Mouse (Mus musculus): ENCODE measurements at regions not wholly inside any gene's neighbourhood (a gene's known extent, or its start where the extent isn't known, plus 50 kb on each side); places are given as distances from the start of the nearest gene placed in this dataset.

- H3K4me1 ChIP-seq, result peaks cover 24% of the 10 kb centered on the region
- DNase-seq (ENCODE audit: low spot score), result no peak
- no peak overlapping the region for H3K4me3 ChIP-seq
- no peaks in the 10 kb centered on the region for H3K9me3 ChIP-seq (replicated peaks)
- H3K27ac ChIP-seq, result no peak overlapping the region
- 52% methylated on average over 3 of the region's 3 CpGs for WGBS
- no peaks in the 10 kb centered on the region for H3K36me3 ChIP-seq
- H3K27me3 ChIP-seq (ENCODE audit: low read depth, poor library complexity, severe bottlenecking), result 0 out of 2 replicates have a peak, but pooled peaks cover 3% of the 10 kb centered on the region
These were observed 81.4 kb downstream of the Lhx2 start for GRCm38 (mm10) chr2:38420498-38420897.

- Histone ChIP-seq H3K4me3 (no peak overlapping the region), H3K36me3 (no peaks in the 10 kb centered on the region), H3K4me1 (peaks cover 24% of the 10 kb centered on the region), H3K27ac (no peak overlapping the region), H3K27me3 (ENCODE audit: low read depth, poor library complexity, severe bottlenecking) (0 out of 2 replicates have a peak, but pooled peaks cover 3% of the 10 kb centered on the region), H3K9me3 (replicated peaks) (no peaks in the 10 kb centered on the region)
- WGBS, result 91% methylated on average over 3 of the region's 3 CpGs
- no peak for DNase-seq (ENCODE audit: low spot score)
These were observed 83.3 kb downstream of the Lhx2 start for GRCm38 (mm10) chr2:38422406-38422805.

- 0 out of 2 replicates have a peak, but pooled peaks cover 3% of the 10 kb centered on the region for H3K27me3 ChIP-seq (ENCODE audit: low read depth, poor library complexity, severe bottlenecking)
- no peaks in the 10 kb centered on the region for H3K9me3 ChIP-seq (replicated peaks)
- peak overlapping the region; percentile 81 for H3K27ac ChIP-seq
- 40% methylated on average over 7 of the region's 7 CpGs for WGBS
- H3K4me3 ChIP-seq, result peak overlapping the region; percentile 36; the same call in 1 of the 2 replicates
- peak; percentile 35 for DNase-seq (ENCODE audit: low spot score)
- H3K36me3 ChIP-seq, result no peaks in the 10 kb centered on the region
- peaks cover 24% of the 10 kb centered on the region for H3K4me1 ChIP-seq
These were observed 84.8 kb downstream of the Lhx2 start for GRCm38 (mm10) chr2:38423886-38424277.

- Histone ChIP-seq H3K9me3 (replicated peaks) (no peaks in the 10 kb centered on the region), H3K27me3 (ENCODE audit: low read depth, poor library complexity, severe bottlenecking) (0 out of 2 replicates have a peak, but pooled peaks cover 3% of the 10 kb centered on the region), H3K36me3 (no peaks in the 10 kb centered on the region), H3K27ac (peak overlapping the region; percentile 81), H3K4me1 (peaks cover 24% of the 10 kb centered on the region), H3K4me3 (peak overlapping the region; percentile 36)
- peak; percentile 69 for DNase-seq (ENCODE audit: low spot score)
- WGBS, result 3% methylated on average over 22 of the region's 22 CpGs
These were observed 85.3 kb downstream of the Lhx2 start for GRCm38 (mm10) chr2:38424278-38424931.

- Histone ChIP-seq H3K36me3 (no peaks in the 10 kb centered on the region), H3K27me3 (ENCODE audit: low read depth, poor library complexity, severe bottlenecking) (0 out of 2 replicates have a peak, but pooled peaks cover 3% of the 10 kb centered on the region), H3K4me3 (peak overlapping the region; percentile 36), H3K9me3 (replicated peaks) (no peaks in the 10 kb centered on the region), H3K27ac (peak overlapping the region; percentile 81), H3K4me1 (peaks cover 24% of the 10 kb centered on the region)
- WGBS, result 25% methylated on average over 9 of the region's 9 CpGs
- no peak for DNase-seq (ENCODE audit: low spot score)
These were observed 85.9 kb downstream of the Lhx2 start for GRCm38 (mm10) chr2:38424976-38425375.

- Histone ChIP-seq H3K9me3 (replicated peaks) (no peaks in the 10 kb centered on the region), H3K27me3 (ENCODE audit: low read depth, poor library complexity, severe bottlenecking) (no peaks in the 10 kb centered on the region), H3K27ac (no peak overlapping the region), H3K4me1 (peaks cover 11% of the 10 kb centered on the region), H3K36me3 (no peaks in the 10 kb centered on the region), H3K4me3 (no peak overlapping the region)
- 34% methylated on average over 6 of the region's 6 CpGs for WGBS
- DNase-seq (ENCODE audit: low spot score), result peak; percentile 84
These were observed 81.6 kb upstream of the Nek6 start for GRCm38 (mm10) chr2:38429752-38430378.

GRCm38 (mm10) chr2:38431546-38431945 is 79.9 kb upstream of the Nek6 start:
- no peak overlapping the region for H3K27ac ChIP-seq
- H3K9me3 ChIP-seq (replicated peaks), result no peaks in the 10 kb centered on the region
- H3K27me3 ChIP-seq (ENCODE audit: low read depth, poor library complexity, severe bottlenecking), result no peaks in the 10 kb centered on the region
- H3K36me3 ChIP-seq, result no peaks in the 10 kb centered on the region
- H3K4me1 ChIP-seq, result peaks cover 8% of the 10 kb centered on the region; the same call in 1 of the 2 replicates
- no peak for DNase-seq (ENCODE audit: low spot score)
- no peak overlapping the region for H3K4me3 ChIP-seq
- WGBS, result 68% methylated on average over 5 of the region's 5 CpGs

- WGBS, result 30% methylated on average over 3 of the region's 3 CpGs
These were observed 77.7 kb upstream of the Nek6 start for GRCm38 (mm10) chr2:38433736-38434135.

GRCm38 (mm10) chr2:38436701-38437100 is 74.7 kb upstream of the Nek6 start:
- Histone ChIP-seq H3K27ac (0 out of 2 replicates have a peak overlapping the region, but pooled peaks have one; percentile 16), H3K9me3 (replicated peaks) (no peaks in the 10 kb centered on the region), H3K27me3 (ENCODE audit: low read depth, poor library complexity, severe bottlenecking) (no peaks in the 10 kb centered on the region), H3K4me3 (no peak overlapping the region), H3K36me3 (no peaks in the 10 kb centered on the region), H3K4me1 (peaks cover 9% of the 10 kb centered on the region; the same call in 1 of the 2 replicates)
- WGBS, result 73% methylated on average over 4 of the region's 4 CpGs
- no peak for DNase-seq (ENCODE audit: low spot score)

More at GRCm38 (mm10) chr2:38433736-38434135, 77.7 kb upstream of the Nek6 start:
- H3K4me3 ChIP-seq, result no peak overlapping the region
- H3K36me3 ChIP-seq, result no peaks in the 10 kb centered on the region
- H3K27me3 ChIP-seq (ENCODE audit: low read depth, poor library complexity, severe bottlenecking), result no peaks in the 10 kb centered on the region
- H3K4me1 ChIP-seq, result peaks cover 12% of the 10 kb centered on the region; the same call in 1 of the 2 replicates
- H3K27ac ChIP-seq, result no peak overlapping the region
- DNase-seq (ENCODE audit: low spot score), result no peak
- no peaks in the 10 kb centered on the region for H3K9me3 ChIP-seq (replicated peaks)

- DNase-seq (ENCODE audit: low spot score), result no peak
- WGBS, result 92% methylated on average over 6 of the region's 6 CpGs
These were observed 72.3 kb upstream of the Nek6 start for GRCm38 (mm10) chr2:38439191-38439590.

GRCm38 (mm10) chr2:38439973-38440372 is 71.5 kb upstream of the Nek6 start:
- no peak for DNase-seq (ENCODE audit: low spot score)
- H3K4me3 ChIP-seq, result no peak overlapping the region
- no peaks in the 10 kb centered on the region for H3K9me3 ChIP-seq (replicated peaks)
- H3K4me1 ChIP-seq, result peaks cover 7% of the 10 kb centered on the region; the same call in 1 of the 2 replicates
- 80% methylated on average over 5 of the region's 5 CpGs for WGBS
- no peak overlapping the region for H3K27ac ChIP-seq
- no peaks in the 10 kb centered on the region for H3K36me3 ChIP-seq
- H3K27me3 ChIP-seq (ENCODE audit: low read depth, poor library complexity, severe bottlenecking), result no peaks in the 10 kb centered on the region

More at GRCm38 (mm10) chr2:38439191-38439590, 72.3 kb upstream of the Nek6 start:
- Histone ChIP-seq H3K4me1 (peaks cover 7% of the 10 kb centered on the region; the same call in 1 of the 2 replicates), H3K27me3 (ENCODE audit: low read depth, poor library complexity, severe bottlenecking) (no peaks in the 10 kb centered on the region), H3K27ac (no peak overlapping the region), H3K36me3 (no peaks in the 10 kb centered on the region), H3K4me3 (no peak overlapping the region), H3K9me3 (replicated peaks) (no peaks in the 10 kb centered on the region)

GRCm38 (mm10) chr2:38449092-38449491 is 62.4 kb upstream of the Nek6 start:
- WGBS, result 93% methylated on average over 6 of the region's 6 CpGs
- no peaks in the 10 kb centered on the region for H3K36me3 ChIP-seq
- no peak for DNase-seq (ENCODE audit: low spot score)
- H3K4me1 ChIP-seq, result no peaks in the 10 kb centered on the region
- H3K27me3 ChIP-seq (ENCODE audit: low read depth, poor library complexity, severe bottlenecking), result no peaks in the 10 kb centered on the region
- no peak overlapping the region for H3K4me3 ChIP-seq
- H3K27ac ChIP-seq, result no peak overlapping the region
- no peaks in the 10 kb centered on the region for H3K9me3 ChIP-seq (replicated peaks)

GRCm38 (mm10) chr2:38456571-38456970 is 54.9 kb upstream of the Nek6 start:
- Histone ChIP-seq H3K4me3 (no peak overlapping the region), H3K36me3 (no peaks in the 10 kb centered on the region), H3K27ac (no peak overlapping the region), H3K27me3 (ENCODE audit: low read depth, poor library complexity, severe bottlenecking) (no peaks in the 10 kb centered on the region), H3K9me3 (replicated peaks) (no peaks in the 10 kb centered on the region), H3K4me1 (0 out of 2 replicates have a peak, but pooled peaks cover 7% of the 10 kb centered on the region)
- 82% methylated on average over 3 of the region's 3 CpGs for WGBS
- DNase-seq (ENCODE audit: low spot score), result no peak

Data from limb, embryonic 10.5 days (tissue).